Mouse (Mus musculus) granulocyte monocyte progenitor cell, adult 5-6 weeks (primary cell): Measurements from ENCODE around the gene Erv3. TPM values are rescaled to one million over a fixed set of nuclear protein-coding genes. Genes with fewer than 3 reads are reported as not detected.
A peak's percentile ranks its signal among the peaks of the same experiment; 100 is the strongest.

Source experiments
- ATAC-seq: replicated peaks from 2 replicates; pipeline ENCODE4 v1.8.0; 2016; ENCODE audit warnings: mild to moderate bottlenecking, moderate TSS enrichment, inconsistent platforms; ENCODE audit not compliant: poor library complexity, severe bottlenecking
- total RNA-seq, 2 experiments: library from RNA; stranded (forward) in 1 of 2; stranded (reverse) in 1 of 2; fragments of 200-712, 200-1000 nt in 1 of 2; fragments of >200 nt in 1 of 2; fragmentation: Nextera tagmentation in 1 of 2; gene quantifications; 2 replicates each; pipeline ENCODE4 v1.2.3; 2014 to 2017

Erv3 gene
- total RNA-seq (2014; fragmentation: Nextera tagmentation) (not detected in 2 replicates), total RNA-seq (2017) (not detected in 2 replicates)

DNA sequence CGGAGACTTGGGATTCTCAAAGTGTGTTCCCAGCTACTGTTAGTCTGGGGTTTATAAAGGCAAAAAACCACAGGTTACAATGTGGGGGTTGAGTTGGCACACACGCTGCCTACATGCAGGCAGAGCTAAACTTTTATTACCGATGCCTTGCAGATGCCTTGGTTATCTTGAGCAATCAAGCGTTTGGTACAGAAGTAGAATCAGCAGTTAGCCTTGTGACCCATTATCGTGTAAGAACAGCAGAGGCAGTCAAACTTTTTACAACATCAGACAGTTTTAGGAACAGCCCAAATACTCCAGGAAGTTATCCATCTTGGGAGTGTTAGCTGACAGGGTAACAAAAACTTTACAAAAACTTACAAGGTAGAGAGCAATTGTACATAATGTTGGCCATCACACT is at the start of gene Erv3:
TSS of gene Erv3 (minus strand) at position 27 of the 400 bp plus-strand sequence.
- no peak for ATAC-seq

DNA sequence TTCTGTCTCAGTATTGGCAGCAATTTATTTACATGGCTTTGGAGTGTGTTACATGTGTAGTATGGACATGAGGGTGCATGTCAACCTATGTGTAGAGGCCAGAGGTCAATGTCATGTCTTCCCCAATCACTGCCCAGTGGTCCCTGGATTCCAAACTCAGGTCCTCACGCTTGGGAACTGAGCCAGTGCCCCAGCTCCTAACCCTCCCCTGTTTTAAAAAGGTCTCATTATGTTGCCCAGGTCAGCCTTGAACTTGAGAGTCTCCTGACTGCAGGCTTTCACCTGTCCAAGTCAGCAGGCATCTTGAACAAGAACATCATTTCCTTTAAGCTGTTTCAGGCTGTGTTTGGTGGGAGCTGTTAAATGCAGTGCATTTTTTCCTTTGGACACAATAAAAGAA is 49.4 kb upstream of the Erv3 start:
- no peak for ATAC-seq

DNA sequence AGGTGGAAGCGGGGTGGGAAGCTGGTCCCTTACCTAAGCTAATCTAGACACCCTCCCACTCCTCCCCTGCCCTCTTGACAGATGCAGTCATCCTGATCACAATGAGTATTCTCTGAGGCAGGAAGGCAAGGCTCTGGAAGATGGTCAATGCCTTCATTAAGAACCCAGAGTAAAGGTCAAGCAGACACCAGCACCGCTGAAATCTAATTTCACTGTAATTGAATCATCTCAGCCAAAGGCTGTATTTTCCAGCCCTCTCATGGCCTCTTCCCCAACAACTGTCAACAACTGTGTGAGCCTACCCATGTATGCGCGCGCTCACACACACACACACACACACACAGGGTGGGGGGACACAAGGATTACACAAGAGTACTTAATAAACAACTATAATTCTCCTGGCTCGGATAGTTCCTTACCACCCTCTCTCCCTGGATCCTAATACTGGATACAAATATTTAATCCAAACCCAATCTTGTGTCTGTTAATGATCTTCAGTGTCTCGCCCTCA is 48.9 kb upstream of the Erv3 start:
- no peak for ATAC-seq

DNA sequence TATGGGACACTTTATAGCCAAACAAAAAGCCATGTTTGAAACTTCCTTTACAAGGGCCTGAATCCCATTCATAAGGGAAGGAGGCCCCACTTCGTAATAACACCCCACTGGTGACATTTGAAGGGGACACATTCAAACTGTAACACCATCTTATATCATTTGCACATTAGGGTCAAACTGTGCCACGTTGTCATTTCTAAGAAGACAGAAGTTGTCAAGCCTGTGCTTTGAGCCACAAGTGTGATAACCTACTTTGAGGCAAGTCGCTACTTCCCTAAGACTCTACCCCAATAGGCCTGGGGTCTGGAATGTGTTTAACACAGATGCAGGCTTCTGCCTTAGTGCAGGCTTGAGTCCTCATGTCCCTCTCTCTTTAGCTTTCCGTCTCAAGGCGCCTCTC is 47.8 kb upstream of the Erv3 start:
- no peak for ATAC-seq

DNA sequence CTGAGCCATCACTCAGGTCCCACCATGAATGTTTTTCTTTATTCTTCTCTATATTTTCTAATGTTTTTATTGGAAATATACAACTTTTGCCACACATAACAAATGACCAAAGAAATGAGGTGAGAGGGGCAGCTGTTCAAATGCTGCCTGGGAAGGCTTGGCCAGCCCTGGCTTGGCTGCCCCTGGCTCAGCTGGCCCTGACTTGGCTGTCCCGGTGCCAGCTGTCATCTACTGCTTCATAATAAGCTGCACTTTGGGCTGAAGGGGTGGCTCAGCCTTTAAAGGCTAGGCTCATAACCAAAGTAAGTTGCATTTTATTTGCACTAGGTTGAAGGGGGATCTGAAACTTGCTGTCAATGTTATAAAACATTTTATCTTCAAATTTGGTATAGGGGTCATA is 47.3 kb upstream of the Erv3 start:
- ATAC-seq, result no peak

DNA sequence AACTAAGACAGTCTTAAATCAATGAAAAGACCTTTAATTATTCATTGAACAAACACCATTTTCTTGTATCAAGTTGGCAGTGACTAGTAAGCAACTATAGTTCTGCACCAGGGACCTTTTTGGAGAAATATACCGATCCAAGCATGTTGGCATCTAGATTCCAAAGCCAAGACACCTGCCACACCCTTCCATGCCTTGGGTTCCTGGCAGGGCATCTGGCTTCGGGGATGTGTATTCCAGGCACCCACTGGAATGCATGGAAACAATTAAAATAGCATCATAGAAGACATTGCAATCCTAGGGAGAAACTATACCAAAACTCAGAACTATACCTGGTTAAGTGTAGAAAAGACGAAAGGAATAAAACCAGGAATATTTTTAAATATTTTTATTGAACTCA is 46.7 kb upstream of the Erv3 start:
- ATAC-seq, result no peak

DNA sequence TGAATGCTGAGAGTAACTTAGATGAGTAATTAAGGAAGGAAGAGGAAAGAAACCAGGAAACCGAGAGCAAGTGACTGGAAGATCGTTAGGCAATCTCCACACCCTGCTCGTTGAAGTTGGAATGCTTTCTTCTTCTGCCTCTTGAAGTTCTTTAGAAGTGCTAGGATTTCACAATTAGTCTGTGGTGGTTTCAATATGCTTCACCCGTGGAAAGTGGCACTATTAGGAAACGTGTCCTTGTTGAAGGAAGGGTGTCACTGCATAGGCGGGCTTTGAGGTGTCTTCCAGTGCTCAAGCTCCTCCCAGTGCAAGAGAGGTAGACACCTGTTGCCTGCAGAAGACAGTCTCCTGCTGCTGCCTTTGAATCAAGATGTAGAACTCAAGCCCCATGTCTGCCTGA is 46.2 kb upstream of the Erv3 start:
- ATAC-seq, result peak; percentile 67

DNA sequence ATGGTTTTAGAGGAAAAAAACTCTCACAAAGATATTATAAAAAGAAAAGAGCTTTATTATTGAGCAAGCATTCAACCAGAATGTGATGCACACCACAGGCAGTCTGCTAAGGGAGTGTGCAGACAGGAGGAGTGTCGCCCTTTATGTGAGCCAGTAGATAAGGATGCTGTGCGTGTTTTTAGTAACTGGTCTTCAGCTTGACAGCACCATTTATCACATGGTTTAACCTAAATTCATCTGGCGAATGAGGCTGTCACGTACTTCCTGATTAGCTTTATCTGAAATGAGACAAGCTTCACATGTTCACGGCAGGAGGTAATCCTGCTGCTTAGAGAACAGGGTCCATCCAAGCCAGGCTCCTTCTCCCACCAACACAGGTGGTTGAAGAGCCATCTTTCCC is 45.5 kb upstream of the Erv3 start:
- no peak for ATAC-seq

DNA sequence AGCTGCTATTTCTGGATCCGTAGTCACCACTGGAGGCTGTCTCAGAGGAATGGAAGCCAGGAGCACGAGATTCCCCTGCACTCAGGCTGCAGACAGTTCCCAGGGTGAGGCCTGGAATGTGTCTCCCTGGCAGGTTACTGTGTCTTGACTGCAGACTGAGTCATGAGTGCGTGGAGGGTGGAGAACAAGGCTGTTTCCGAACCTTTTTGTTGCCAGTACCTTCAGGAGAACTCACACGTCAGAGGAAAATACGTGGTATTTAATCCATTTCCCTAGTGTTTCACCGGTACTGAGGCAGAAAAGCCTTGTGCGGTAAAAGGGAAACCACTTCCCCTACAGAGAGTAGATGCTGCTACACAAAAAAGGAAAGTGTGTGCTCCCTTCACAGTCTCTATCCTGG is 43.3 kb upstream of the Erv3 start:
- peak; percentile 36 for ATAC-seq

DNA sequence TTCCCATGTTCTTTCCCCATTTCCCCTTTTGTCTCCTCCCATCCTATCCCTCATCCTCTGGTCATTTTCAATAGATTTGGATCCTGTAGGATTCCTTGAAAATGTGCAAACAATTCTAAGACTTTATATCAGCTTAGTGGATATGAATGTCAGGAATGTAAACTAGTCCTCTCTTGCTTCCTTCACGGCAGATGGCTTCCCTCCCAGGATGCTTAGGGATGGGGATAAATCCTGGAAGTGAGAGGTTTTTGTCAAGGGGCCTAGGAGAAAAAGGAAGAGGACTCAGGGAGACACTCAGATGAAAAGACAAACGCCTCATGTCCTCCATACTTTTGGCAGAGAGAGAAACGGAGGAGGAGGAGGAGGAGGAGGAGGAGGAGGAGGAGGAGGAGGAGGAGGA is 42.9 kb upstream of the Erv3 start:
- no peak for ATAC-seq

DNA sequence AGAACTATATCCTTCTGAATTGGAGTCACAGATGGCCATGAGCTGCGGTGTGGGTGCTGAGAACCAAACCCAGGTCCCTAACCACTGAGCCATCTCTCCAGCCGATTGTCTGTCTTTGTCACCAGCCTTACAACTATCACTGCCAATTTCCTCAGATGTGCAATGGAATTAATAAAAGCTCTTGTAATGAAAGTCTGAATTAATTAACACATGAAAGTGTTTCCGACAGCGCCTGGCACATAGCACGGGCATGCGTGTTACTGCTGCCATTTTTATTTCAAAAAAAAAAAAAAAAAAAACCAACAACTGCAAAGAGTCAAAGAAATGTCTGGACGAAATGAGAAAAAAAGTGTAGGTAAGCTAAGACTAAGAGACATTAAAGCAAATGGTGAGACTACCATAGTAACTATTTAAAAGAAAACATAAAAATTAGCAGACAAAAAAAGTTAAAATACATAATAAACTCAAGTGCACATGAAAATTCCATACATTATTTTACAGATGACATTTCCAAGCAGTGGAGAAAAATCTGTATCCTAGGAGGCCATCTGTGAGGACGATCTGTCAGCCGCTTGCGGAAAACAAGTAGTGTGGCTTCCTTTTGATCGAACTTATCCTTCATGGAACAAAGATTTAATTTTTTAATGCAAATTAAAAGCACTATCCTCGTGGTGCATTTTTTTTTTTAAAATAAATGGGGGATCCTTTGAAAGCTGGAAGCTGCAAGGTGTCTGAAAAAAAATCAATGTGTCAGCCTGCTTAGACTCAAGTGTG is 38.0 kb upstream of the Erv3 start:
- ATAC-seq, result no peak

DNA sequence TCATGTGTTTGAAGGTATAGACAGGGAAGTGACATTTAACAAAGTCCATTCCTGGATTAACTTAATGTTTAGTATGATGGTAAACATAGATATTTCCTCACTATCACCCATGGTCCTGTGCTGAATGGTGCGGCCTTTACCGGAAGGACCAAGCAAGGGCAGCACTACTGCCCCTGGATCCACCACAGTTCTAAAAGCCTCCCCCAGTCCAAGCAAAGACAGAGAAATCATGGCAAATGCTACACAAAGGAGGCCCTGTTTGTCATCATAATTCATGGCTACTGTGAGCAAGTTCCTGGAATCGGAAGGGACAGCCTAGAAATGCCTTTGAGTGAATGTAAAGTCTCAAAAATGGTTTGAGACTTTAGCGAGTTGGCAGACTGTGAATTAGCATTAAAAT is 36.5 kb upstream of the Erv3 start:
- no peak for ATAC-seq

DNA sequence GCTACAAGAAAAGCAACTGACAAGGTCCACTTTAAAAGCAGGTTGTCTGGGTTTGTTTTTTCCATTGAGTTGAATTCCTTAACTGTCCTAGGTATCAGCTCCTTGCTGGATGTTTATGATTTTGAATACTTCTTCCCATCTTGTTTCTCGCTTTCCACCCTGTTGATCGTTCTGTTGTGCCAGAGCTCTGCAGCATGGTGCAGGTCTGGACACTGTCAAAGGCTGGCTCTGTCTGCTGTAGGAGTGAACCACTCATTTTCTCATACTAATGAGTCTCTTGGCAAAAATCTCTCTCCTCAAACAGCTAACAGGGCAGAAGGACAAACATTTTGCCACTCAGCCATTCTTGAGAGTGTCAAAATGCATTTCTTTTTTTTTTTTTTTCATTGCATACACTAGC is 35.6 kb upstream of the Erv3 start:
- ATAC-seq, result no peak

DNA sequence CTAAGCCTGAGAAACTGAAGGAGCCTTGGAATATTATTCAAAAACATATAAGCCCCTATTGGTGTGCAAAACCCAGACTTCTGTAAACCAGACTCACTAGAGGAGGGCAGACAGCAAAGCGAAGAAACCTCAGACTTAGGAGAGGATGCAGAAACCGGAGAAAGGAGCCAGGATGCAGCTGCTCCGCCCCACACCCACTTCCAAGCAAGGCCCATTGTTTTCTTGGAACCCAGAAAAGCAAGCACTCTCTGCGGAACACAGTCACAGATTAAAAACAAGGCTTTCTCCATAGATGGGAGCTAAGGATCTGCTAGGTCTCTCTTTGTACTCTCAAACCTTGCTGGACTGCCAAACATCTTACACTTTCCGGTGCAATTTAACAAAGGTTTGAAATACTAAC is 33.0 kb upstream of the Erv3 start:
- no peak for ATAC-seq

DNA sequence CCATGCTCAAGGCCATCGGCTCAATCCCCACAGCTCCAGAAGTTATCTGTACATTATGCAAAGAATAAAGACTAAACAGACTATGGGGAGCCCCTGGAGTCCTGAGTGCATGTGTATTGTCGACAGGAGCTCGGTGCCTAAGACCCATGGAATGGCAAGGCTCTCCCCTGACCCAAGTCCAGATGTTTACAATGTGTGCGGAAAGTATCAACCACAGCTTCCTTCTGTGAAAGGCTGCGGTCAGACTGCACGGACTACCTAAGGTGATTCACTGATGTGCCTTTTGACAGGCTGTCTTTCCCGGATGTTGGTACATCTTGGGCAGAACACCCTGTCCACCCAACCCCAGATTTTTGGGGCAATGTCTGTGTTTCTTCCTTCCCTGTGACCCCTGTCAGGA is 28.7 kb upstream of the Erv3 start:
- ATAC-seq, result peak; percentile 91

DNA sequence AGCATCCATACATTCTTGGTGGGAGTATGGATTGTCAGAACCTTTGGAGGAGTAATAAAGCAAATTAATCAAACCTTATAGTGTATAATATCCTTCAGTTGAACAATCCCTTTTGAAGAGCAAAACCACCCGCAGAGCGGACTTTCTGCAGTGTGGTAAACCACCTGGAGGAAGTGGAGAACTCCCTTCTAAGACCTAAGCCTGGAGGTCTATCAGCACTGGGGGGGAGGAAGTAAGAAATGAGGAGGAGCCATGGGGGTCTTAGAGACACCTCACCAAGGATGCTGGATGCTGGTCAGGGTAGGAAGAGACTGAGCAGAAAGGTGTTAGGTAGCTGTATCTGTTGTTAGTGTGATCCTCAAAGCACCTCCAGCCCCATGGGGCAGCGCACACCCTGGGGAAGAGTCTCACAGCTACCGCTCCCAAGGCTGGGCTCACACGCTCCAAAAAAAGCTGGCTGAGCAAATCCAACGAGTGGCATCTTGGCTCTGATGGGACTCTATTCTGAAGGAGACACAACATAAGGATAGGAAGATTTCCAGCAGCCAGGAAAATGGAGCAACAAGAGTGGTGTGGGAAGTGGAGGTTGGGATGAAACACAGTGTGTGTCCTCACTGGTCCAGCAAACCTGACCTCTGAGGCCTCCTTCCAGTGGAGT is 27.1 kb upstream of the Erv3 start:
- peak; percentile 51 for ATAC-seq

DNA sequence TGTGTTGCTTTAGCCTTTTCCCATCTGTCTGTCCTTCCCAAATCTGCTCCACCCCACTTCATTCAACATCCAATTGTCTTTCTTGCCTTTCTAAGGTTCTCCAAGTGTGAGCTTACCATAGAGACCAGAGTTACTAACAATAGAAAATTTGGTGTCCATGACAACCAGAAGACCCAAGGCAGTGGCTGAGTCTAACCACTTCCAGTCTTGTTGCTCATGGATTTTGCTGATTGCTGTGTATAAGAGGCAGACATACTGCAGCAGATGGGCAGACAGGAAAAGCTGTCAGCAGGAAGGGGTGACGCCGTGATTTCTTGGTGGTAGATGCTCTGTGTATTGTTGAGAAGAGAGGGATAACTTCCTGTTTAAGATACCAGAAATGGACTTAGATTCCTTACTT is 23.6 kb upstream of the Erv3 start:
- no peak for ATAC-seq

DNA sequence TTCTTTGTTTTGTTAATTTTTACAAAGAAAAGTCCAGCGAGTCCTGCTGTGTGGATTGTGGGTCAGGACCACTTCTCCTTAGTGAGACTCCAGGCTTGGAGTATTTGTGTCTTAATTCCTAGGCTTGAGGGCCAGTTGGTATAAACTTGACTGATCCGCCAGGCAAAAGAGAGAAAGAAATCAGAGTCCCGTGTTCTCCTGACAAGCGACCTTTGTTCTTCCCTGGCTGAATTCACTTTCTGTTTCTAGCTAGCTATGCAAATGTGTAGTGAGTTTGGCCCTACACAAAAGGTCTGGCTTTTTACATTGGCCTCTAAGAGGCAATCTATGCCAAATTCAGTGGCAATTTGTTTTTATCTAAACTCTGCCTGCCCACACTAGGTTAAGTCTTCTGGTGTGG is 22.2 kb upstream of the Erv3 start:
- ATAC-seq, result no peak

DNA sequence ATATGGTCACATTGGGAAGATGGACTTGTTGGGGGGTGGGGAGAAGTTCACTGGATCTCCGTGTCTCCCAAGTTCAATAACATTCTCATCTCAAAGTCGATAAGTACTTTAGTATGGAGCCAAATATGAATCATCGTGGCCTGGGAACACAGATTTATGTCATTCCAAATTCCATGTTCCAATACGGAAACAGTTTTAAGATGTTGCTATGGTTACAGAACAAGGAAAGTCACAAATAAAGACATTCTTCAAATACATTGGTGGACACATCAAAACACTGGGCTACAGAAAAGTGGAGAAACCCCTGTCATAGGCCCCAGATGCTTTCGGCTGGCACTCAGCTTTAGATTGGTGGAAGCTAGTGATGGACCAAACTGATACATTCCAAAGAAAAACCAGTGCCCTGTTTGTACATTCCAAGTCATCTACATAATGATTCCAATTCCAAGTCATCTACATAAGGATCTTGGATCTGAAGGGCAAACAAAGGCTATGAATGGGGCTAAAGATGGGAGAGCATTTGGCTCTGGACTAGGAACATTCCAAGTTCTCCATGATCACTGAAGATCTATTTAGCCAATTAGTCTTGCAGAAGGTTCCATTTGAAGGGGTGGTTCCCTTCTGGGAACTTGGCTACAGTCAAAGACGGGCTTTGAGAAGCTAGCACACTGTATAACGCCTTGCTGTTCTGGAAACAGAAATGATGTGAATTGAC is 17.2 kb upstream of the Erv3 start:
- ATAC-seq, result no peak

DNA sequence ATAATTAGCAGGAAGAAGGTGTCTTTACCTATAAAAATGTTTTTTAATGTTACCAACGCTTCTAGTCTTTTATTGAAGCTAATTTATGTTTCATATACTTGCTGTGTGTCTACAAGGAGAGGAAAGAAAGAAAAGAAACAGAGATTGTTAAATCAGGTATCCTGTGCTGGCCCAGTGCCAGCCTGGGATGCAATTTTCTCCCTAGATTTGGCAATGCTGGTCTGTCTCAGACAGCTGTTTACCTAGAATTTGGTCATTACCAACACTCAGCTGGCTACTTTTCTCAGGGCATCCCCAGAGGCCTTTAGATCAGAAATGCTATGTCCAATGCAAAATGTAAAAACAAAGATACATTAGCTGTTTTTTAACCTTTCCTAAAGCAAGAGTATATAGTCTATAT is 13.8 kb upstream of the Erv3 start:
- ATAC-seq, result no peak

DNA sequence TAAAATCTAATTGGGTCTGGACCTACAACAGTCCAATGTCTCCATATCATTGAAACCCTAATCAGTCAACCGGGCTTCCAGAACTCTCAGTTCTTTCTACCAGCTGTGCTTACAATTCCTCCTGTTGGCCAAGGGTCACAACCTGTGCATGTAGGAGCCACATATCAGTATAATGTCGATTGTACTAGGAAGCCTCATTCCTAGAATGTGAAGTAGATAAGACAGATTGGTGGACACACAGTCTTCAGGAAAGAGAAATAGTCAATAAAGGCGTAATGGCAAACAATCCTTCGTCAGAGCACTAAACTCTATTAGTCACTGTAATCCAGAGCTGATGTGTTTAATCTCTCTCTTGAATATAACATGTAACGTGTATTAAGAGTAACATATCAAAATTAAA is 9.4 kb upstream of the Erv3 start:
- no peak for ATAC-seq
